Mouse (Mus musculus) layer of hippocampus, postnatal 25 days (tissue): ENCODE measurements at regions not wholly inside any gene's neighbourhood (a gene's known extent, or its start where the extent isn't known, plus 50 kb on each side); places are given as distances from the start of the nearest gene placed in this dataset.
A peak's percentile ranks its signal among the peaks of the same experiment; 100 is the strongest.

ENCODE experiments used
- DNase-seq, 2 experiments: peaks; one replicate each; pipeline ENCODE4 v3.0.0; 2022; ENCODE audit warnings: mixed read lengths in 2 of 2, low spot score in 1 of 2; ENCODE audit errors: extremely low spot score in 1 of 2

DNA sequence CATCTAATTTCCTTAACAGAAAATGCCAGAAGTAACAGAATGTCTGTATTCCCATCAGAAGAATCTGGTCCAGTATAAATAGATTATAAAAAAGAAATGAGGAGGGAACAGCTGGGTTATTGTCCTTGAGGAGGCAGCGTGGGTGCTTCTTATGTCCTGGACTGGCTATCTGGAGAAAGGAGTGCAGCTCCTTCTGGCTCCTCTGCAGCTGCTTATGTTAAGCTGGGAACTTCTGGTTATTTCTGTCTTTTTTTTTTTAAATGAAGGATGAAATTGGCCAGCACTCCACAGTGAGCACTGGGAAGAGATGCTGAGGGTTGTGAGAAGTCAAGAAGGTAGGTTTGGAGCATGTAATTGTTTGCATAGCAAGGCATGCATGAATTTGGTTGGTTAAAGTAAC is 441.5 kb downstream of the Ebf1 start:
- DNase-seq: no peak

DNA sequence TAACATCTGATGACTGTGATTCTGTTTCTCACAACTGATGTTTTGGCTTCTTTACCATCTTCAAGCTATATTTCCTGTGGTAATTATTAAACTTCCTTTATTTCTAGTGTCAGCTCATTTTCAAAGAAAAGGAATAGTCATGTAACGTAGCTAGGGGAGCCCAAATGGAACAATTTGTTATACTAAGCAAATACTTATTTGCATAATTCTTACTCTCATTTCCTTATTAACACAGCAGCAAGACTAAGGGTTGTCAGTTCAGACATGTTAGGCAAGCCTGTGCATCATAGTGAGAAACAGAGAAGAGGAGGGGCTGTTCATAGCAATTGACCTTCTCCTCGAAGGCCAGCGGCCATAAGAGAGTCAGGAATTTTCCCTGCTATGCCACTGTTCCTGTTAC is 449.5 kb downstream of the Ebf1 start:
- DNase-seq: no peak

DNA sequence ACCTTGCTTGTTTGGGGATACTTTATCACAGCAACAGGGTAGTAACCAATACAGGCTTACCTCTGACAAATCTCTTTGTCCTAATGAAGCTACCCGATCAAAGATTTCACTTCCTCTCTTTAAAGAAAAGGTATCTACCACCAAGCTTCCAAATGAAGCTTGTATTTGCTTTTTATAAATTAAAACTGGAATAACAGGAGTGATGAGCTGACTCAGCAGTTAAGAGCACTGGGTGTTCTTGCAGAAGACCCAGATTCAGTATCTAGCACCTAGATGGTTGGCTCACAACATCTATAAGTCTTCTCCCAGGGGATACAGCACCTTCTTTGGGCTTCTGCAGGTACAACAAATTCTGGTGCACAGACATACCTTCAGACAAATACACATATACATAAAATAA is 453.2 kb downstream of the Ebf1 start:
- DNase-seq: no peak

DNA sequence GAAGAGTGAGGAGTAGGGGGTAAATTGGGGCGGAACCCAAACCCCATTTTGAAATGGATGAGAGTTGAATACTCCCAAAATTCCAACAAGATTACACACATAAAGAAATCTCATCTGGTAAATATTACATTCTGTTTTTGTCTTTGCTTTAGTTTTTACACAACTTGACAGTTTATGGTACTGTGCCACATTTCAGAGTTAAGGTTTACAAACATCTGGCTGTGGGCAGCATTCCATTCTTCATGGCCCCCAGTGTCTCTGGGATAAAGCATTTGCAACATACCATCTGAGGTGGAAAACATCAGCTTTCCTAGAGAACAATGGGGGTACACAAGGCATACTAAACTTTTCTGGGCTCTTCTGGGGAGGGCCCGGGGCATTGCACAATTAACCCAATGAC is 454.1 kb downstream of the Ebf1 start:
- DNase-seq: no peak

DNA sequence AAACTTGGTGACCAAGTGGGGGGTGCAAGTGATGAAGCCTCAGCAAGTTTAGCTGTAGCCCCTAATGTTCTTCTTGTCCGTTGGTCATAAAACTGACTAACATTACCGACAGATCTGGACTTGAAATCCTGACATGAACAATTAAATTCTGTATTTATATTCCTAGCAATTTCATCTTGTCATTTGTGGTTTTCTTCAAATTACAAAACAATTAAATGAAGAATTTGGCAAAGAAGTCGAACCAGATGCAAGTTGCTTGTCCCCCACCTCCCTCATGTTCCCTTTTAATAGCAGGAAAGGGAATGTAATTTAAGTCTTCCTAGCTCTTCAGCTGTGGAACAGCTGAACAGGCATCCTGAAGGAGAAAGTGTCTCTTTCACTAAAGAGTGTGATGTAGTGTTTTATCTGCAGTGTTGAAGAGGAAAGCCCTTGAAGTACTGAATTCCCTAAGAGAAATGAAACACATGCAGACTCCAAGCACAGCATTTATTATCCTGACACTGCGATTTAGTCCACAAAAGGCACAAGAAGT is 467.5 kb downstream of the Ebf1 start:
- DNase-seq: no peak

DNA sequence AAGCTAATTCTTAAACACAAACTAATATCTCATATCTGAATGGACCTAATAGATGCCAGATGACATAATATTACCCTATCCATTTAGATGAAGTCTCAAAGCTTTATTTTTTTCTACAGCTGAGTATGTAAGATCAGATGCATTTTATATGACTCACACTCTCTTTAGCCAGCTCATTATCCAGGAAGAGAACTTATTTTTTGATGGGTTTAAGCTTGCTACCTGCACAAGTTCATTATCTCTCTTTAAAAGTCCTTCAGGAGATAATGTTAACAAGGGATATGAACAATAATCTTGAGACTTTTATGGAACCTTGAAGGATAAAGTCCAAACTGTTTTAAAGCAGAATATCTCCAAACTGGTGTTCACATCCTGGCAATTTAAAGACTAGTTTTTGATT is 468.0 kb downstream of the Ebf1 start:
- DNase-seq: no peak

DNA sequence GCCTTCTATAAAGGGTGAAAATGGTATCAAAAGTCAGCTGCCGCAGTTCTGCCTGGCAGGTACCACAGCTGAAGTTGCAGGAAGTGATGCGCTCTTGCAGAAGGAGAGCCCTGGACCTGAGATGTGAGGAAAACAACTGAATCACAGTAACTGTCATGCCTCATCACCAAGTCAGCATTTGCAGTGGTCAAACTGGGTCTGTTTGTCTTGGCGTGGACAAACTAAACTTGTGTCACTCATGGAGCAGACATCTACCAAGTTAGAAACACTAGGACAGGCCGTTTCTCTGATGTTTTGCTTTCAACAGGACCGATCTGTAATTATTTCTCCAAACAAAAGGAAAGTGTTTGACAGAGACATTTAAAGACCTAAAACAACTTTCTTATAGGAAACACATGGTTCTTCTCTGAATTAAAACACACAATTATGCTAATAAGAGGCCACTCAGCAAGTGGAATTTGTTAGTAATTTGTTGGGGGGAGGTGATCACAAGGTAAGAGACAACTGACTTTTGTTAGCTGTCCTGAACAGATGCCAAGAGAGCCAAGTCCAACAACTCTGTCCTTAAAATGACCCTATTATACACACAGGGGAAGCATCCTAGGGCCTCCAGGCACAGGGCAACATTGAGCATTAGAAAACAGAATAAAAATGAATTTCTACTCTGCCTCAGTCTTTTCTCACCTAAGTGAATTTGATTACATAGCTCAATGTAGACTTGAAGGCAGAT is 470.2 kb downstream of the Ebf1 start:
- DNase-seq: no peak

DNA sequence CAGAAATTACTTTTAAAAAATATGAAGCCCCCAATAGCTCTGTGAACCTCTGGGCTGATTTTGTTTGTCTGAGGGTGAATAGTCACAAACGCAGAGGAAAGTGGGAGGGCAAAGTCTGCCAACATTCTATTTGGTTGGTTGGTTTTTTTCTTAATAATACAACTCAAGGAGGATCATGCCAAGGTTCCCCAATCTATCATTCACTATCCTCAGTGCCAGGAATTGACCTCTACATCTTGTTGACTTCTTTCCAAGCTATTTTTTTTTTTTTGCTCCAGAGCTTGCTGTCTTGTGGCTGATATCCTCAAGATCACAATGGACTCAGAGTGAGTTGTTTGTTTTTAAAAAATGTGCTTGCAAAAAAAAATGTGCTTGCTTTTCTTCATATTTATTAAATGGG is 471.2 kb downstream of the Ebf1 start:
- no peak for DNase-seq

DNA sequence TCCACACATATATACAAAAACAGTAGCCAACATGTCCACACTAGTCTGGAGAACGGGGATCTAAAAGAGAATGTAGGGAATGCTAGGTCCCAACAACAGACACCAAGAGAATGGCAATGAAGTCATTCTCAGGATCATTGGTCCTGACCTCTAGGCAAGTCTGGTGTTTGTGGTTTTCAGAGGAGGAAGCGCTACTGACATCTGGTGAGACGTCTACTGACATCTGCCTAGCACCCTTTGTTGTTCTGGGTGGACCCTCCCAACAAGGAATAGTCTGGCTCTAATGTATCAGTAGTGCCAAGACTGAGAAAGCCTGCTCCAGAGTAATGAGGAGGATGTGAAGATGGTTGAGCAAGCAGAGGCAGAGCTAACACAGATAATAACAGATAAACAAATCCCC is 472.4 kb downstream of the Ebf1 start:
- no peak for DNase-seq

DNA sequence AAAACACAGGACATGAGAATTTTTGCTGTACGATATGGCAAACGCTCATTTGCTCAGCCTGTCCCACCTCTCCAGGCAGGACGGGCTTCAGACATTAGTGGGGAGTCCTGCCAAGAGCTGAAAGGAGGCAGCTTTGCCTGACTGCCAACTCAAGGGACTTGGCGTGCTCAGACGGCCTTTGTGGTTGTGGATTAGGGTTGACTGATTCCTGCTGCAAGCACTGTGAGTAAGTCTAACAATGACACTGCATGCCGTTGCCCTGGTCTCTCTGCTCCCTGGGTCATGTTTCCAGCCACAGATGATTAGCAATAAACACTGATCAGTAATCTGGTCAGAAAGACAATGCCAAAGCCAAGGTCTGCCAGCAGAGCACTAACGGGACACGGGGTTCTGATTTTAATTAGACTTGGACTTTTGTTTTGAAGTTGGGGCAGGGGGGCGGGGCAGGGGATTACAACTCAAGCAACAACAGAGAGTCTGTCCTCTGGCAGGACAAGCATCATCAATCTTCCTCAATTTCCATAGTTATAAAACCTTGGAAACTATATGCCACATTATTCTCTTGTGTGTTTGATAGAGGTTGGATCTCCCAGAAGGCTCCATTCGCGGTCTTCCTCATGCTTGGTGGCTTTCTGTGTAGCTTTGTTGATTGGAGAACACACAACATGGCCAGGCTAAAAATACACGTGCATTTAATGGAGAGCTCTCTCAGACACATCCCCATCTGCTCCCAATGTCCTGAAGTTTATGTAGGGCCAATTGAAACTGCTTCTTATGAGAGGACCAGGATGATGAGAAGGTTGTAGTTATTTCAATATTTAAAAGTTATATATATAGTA is 486.6 kb downstream of the Ebf1 start:
- DNase-seq: peak in 1 of 2 experiments; percentile 4

DNA sequence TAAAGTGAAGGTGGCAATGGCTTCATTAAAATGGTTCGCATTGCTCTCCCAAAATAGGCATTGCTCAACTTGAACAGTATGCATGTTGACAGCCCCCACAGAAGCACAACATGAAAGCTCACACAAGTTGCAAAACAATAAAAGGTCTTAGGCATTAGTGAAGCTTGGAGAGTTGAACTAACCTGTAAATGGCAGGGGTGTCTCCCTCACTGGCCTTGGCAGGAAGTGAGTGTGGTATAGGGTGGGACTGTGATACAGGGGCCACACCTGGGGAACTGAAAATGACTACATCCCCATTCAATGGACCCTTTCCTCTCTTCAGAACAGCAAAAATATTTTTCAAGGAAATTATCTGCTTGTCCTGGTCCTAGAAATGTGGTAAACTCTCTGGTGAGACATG is 499.6 kb downstream of the Ebf1 start:
- DNase-seq: no peak

DNA sequence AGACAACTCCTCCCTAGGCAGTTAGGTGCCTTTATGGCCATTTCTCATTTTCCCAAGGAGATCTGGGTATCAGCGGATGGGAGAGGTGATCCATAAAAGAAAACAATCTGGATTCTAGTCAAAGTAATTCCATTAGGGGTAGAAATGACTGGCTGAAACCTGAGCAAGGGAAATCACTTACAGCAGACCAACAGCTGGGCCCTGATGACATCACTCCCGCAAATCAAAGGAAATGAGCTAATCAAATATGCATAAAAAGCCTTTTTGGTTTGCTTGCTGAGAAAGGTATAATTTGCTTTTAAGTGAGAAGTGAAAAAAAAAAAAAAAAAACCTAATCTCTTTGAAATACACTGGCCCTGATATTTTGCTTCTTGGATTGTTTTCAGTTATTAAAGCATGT is 506.2 kb downstream of the Ebf1 start:
- DNase-seq: no peak

DNA sequence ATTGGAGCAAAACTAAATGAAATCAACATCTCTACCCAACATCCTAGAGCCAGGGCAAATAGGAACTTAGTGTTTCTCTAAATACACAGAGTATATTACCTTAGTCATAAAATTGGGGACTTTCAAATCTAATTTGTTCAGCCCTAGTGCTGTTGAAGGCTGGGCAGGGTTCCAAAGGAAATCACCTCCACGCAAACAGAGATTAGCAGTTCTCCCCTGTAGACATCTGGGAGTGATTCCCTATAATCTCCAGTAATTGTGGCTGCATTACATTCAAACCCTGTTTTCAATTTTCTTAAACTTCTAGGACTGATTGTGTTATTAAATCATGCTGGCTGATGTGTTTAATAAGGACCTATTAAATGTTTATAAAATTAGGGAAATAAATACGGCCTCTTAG is 519.7 kb downstream of the Ebf1 start:
- no peak for DNase-seq

DNA sequence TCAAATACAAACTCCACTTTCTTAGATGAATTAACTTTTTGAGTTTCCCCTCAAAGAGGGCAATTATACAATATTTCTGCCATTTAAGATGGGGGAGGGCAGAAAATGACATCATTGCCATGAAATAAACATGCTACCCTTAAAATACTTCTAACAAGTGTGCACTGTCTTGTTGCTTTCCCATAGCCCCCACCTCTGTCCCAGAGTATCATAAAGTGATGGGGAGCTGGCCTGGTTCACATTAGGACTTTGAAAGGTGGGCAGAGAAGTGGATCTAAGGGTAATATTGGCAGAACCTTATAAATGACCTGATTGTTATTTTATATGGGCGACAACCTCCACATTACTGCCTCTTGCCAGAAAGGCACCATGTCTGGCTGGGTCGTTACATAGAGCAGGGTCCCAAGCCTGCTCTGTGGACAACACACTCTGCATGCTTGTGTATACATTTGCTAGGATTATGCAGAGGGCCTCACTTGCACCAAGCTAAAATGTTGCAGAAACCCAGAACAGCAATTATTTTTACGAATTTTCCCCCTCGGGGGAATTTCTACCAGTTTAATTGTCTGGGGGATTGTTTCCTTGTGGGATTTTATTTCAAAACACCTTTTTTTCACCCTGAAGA is 521.3 kb downstream of the Ebf1 start:
- no peak for DNase-seq

DNA sequence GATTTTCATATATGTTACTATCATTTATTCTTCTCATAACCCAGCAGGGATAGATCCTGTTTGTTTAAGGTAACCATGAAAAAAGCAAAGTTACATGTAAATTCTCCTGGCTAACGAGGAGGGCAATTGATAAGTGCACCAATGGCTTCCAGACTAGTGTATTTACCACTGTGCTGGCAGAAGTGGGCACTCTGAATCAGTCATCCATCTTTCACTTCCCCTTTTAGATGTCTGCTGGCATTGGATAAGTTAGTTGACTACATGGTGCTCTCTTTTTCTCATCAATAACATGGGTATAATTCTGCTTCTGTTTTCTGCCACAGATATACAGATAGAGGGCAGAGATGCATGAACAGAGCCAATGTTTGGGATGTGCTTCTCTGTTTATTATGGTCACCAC is 523.4 kb downstream of the Ebf1 start:
- DNase-seq: no peak

DNA sequence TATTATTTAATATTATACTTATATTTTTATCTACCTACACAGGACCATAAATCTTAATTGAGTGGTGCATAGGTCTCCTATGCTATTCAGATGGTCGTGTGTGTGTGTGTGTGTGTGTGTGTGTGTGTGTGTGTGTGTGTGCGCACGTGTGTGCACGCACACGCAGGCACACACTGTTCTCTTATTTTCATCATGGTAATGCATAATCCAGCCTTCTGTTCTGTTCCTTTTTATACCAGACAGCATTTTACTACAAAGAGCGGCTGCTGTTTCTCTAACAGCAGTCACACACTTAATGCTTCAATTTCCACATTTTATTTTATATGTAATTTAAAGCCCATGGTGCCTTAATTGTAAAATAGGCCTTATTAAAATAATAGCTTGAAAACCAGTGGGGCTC is 537.0 kb downstream of the Ebf1 start:
- DNase-seq: no peak

DNA sequence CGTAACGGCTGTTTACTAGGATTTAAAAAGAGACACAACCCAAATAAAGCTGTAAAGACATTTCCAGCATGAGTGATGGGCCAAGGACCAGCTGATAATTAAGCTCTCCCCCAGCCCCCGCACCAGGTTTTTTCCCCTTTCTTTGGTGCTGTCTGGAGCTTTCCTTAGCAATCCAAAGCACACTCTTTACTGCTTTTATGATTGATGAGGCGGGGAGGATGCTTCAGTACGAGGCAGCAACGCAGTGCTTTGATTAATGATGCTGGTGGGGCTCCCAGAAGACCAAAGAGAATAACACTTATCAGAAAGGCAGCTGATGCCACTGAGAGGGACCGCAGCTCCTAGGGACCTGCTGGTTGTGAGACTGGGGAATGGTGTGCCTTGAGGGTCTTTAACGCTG is 537.4 kb downstream of the Ebf1 start:
- DNase-seq: peak in 1 of 2 experiments; percentile 3

DNA sequence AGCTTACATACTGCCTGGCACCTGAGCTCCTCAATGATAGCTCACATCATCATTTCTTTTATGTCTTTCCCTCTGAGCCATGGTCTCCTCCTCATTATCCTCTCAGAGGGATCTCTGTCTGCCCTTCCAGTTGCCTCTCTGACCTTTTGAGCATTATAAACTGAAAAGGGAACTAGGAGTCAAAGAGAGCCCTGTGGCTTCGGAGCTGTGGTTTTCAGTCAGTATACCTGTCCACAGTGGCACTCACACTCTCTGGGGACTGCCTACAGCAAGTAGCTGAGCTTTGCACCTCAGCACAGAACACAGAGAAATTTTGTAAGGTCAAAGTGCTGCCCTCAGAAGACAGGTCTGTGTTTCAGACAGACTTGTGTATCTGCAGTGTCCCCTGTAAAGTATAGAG is 538.7 kb downstream of the Ebf1 start:
- DNase-seq: no peak

DNA sequence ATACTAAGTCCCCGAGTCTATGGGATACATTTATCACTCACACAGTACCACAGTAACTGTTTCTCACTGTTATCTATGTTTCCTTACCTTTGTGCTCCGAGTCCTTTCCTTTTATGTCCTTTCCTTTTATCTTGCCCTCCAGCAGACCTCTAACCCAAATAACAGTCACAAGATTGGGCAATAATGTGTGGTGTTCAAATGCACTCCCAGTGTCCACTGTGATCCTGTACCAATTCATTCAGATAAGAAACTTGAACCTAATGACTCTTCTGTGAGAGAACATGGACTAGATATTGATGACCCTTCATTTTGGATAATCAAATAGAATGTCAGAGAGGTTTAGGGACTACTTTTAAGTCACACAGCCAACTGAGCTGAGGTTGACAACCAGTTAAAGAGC is 541.2 kb downstream of the Ebf1 start:
- no peak for DNase-seq

DNA sequence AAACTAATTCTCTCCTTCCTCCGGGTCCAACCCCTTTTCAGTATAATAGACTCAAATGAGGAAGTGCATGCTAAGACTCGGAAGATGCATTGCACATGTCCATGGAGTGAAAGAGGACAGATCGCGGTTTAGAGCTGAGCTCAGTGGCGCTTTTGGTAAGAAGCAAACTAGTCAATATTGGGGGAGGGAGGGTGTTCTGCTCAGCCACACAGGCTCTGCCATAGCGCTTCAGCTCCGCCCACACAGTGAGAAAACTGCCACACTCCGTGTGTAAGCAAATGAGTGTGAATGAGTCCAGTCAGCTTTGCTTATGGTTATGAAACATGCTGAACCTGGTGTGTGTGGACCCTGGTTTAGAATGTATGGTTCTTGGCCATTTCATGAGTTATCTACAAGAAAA is 543.8 kb downstream of the Ebf1 start:
- DNase-seq: no peak

DNA sequence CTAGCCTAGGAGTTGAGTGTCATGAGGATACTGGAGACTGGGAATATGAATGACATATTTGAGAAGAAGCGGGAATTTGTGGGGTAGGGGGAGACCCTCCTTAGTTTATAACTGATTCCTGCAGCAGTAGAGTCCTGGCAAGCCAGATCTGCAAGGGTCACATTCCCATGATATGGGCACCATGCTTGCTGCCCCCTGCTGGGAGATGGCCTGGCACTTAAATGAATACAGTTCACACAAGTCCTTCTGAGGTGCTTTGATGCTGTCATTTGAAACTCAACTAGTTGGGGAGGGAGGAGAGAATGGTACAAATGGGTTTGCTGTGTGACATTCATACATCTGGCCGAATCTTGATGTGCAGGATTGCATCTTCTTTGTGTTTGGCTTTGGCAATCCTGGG is 556.4 kb downstream of the Ebf1 start:
- DNase-seq: no peak
